Comparison of ENCODE assay signal across 19 mouse cellular contexts in the genomic region with DNA sequence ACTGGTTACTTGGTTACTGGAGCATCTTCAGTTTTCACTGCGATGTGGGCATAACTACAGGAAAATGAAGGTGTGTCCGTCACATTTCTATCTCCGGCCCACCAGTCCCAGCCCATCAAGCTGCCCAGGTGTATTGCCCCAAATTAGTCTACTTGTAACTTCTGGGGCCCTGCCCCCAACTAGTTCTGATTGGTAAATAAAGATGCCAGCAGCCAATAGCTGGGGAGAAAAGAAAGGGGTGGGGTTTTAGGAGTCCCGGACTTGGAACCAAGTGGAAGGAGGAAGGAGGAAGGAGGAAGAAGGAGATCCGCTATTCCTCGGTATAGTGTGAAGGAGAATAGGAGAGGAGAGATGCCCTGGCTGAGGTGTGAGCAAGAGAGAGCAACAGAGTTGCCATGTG.
"Had no signal": no experiment of that assay in that cellular context is flagged by ENCODE, and none has a peak within 500 bp of the region (broad histone marks: within the 10 kb centered on the region; RNA-seq: fewer than 3 reads in every experiment).

No protein-coding gene starts in this region.

- ATAC-seq: liver, postnatal 0 days; lung, postnatal 0 days; midbrain, embryonic 15.5 days had no signal

- H3K4me3 ChIP-seq: kidney, embryonic 15.5 days; left cerebral cortex, adult 2 months; midbrain, embryonic 12.5 days; midbrain, embryonic 15.5 days; neural tube, embryonic 13.5 days had no signal

- H3K4me2 ChIP-seq: kidney, embryonic 15.5 days; lung, embryonic 14.5 days; midbrain, embryonic 12.5 days; midbrain, embryonic 15.5 days; neural tube, embryonic 13.5 days had no signal

- H3K9ac ChIP-seq: kidney, embryonic 15.5 days; liver, embryonic 14.5 days; liver, postnatal 0 days; lung, embryonic 14.5 days; midbrain, embryonic 12.5 days; midbrain, embryonic 15.5 days; neural tube, embryonic 13.5 days had no signal

- H3K36me3 ChIP-seq: kidney, embryonic 15.5 days; midbrain, embryonic 12.5 days; midbrain, embryonic 15.5 days; neural tube, embryonic 13.5 days had no signal

- H3K9me3 ChIP-seq: kidney, embryonic 15.5 days; midbrain, embryonic 12.5 days; midbrain, embryonic 15.5 days; neural tube, embryonic 13.5 days had no signal

- DNase-seq: kidney, adult 8-10 months; kidney, postnatal 10 days; kidney, postnatal 36 days; layer of hippocampus, postnatal 36 days; liver, postnatal 0 days; lung, embryonic 14.5 days; right cerebral cortex, postnatal 4 days; thymus, adult 2 months; thymus, postnatal 14 days; thymus, postnatal 4 days had no signal

- H3K27me3 ChIP-seq: kidney, embryonic 15.5 days; midbrain, embryonic 15.5 days; neural tube, embryonic 13.5 days had no signal

- H3K4me1 ChIP-seq: midbrain, embryonic 15.5 days; neural tube, embryonic 13.5 days had no signal

- H3K27ac ChIP-seq: kidney, embryonic 15.5 days; left cerebral cortex, adult 2 months; liver, embryonic 14.5 days; macrophage; midbrain, embryonic 12.5 days; midbrain, embryonic 15.5 days; neural tube, embryonic 13.5 days; stomach, postnatal 0 days had no signal
